Mouse (Mus musculus): ENCODE data around the gene Nr1h2.

DNA sequence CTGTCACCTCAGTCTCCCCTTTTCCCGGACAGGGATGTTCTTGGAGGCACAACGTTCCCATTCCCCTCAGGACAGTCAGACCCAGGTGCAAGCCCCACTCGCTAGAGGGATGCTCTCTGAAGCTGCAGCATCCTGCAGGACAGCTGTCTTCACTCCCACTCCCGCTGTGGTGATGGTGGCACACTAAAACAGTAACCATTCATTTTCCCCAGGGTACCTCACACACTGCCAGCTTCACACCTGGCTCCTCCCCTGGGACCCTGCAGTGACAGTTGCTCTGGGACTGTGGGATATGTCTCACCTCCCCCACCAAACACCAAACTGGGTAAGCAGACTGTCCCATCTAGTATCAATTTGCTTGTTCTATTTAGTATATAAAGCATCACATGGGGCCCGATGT, 6.0 kb downstream of the Nr1h2 start:
- TF ChIP-seq EP300 (optimal IDR thresholded peaks at IDR 0.05) (no peak), CTCF (IDR thresholded peaks at IDR 0.05; ENCODE audit: low read depth) (no peak)
